Comparison of ENCODE assay signal across 16 mouse cellular contexts in genomic region chr11:85698242-85698641, GRCm38 (mm10).
"Had no signal": no experiment of that assay in that cellular context is flagged by ENCODE, and none has a peak within 500 bp of the region (broad histone marks: within the 10 kb centered on the region; RNA-seq: fewer than 3 reads in every experiment).

No protein-coding gene starts in this region.

- H3K27ac ChIP-seq: layer of hippocampus, adult 2 months; limb, embryonic 12.5 days; liver, embryonic 13.5 days; macrophage; neural tube, embryonic 13.5 days had no signal

- H3K4me3 ChIP-seq: layer of hippocampus, adult 2 months; limb, embryonic 12.5 days; liver, embryonic 13.5 days; megakaryocyte, embryonic 14.5 days; neural tube, embryonic 13.5 days had no signal

- H3K27me3 ChIP-seq: neural tube, embryonic 13.5 days had no signal

- DNase-seq: liver; liver, embryonic 13.5 days; liver, postnatal 0 days; retina, postnatal 1 day; right cerebral cortex, postnatal 4 days; spleen, adult 18-20 months; thymus, adult 18-20 months; thymus, postnatal 14 days had no signal

- ATAC-seq: intestine, embryonic 16.5 days; liver, postnatal 0 days; midbrain, embryonic 16.5 days had no signal

- H3K9me3 ChIP-seq: limb, embryonic 12.5 days; liver, embryonic 13.5 days; megakaryocyte, embryonic 14.5 days; neural tube, embryonic 13.5 days had no signal

- H3K9ac ChIP-seq: limb, embryonic 12.5 days; liver, embryonic 13.5 days; liver, postnatal 0 days; neural tube, embryonic 13.5 days had no signal

- H3K4me2 ChIP-seq: limb, embryonic 12.5 days; liver, embryonic 13.5 days; midbrain, embryonic 11.5 days; neural tube, embryonic 13.5 days had no signal

- H3K36me3 ChIP-seq: limb, embryonic 12.5 days; liver, embryonic 13.5 days; neural tube, embryonic 13.5 days had no signal
